Mouse (Mus musculus): ENCODE measurements at regions not wholly inside any gene's neighbourhood (a gene's known extent, or its start where the extent isn't known, plus 50 kb on each side); places are given as distances from the start of the nearest gene placed in this dataset.

DNA sequence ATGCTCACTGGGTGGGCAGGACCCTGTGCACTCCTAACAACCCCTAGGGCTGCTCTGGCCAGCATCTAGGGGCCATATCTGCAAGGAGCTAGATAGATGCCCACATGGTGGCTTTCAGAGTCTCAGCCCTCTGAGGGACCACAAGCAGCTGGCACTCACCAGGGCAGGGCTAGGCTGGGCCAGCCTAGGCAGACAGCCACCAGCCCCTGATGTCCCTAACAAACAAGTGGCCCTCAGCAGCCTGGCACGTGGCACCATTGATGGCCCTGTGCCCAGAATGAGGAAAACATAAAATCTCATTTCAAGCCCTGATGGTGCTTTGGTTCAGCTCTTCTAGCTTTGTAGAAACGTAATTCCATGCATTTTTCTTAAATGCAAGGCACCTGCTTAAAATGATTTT, 102.8 kb upstream of the Lhx1 start:
- peaks cover 94% of the 10 kb centered on the region for H3K27me3 ChIP-seq (replicated peaks)
- H3K4me2 ChIP-seq (ENCODE audit: insufficient read depth, low read depth, poor library complexity, severe bottlenecking), result no peak overlapping the region
- in situ Hi-C loops (cut with MboI; ENCODE audit: low pct_ligation_motif_present, low pct_unique_long_range_greater_than_20kb, low sequenced_read_pairs), result no loop called here
- H3K36me3 ChIP-seq (replicated peaks in 1 of 2; ENCODE audit: control insufficient read depth in 1 of 2, insufficient read depth in 1 of 2, low read length in 1 of 2), result no peaks in the 10 kb centered on the region
- TF ChIP-seq JUND (conservative IDR thresholded peaks at IDR 0.05; ENCODE audit: low read depth, low read length) (no peak), ZMIZ1 (IDR thresholded peaks at IDR 0.05; ENCODE audit: low read depth, low read length) (no peak), MEF2A (IDR thresholded peaks at IDR 0.05; ENCODE audit: borderline replicate concordance, low read depth, low read length) (no peak), RAD21 (IDR thresholded peaks at IDR 0.05; ENCODE audit: low read depth, low read length) (no peak)
- H3K27ac ChIP-seq (ENCODE audit: insufficient read depth, low read depth), result no peak overlapping the region
- dilution Hi-C loops (cut with MboI; ENCODE audit: extremely low pct_ligation_motif_present, extremely low pct_unique_long_range_greater_than_20kb, low sequenced_read_pairs), result no loop called here
- DNase-seq (ENCODE audit: extremely low read depth), result no peak
- no peak overlapping the region for H3K4me3 ChIP-seq (replicated peaks in 1 of 3; ENCODE audit: low read depth in 2 of 3, low read length in 2 of 3, poor library complexity in 1 of 3)
- no peaks in the 10 kb centered on the region for H3K9me3 ChIP-seq (replicated peaks; ENCODE audit: low read length)
- H3K79me2 ChIP-seq (replicated peaks; ENCODE audit: control insufficient read depth, extremely low read depth, insufficient read depth, poor library complexity, severe bottlenecking), result no peaks in the 10 kb centered on the region
- H3K4me1 ChIP-seq (ENCODE audit: control insufficient read depth in 1 of 2, insufficient read depth in 2 of 2), result no peaks in the 10 kb centered on the region
- H3K9ac ChIP-seq (ENCODE audit: insufficient read depth, low read depth), result no peak overlapping the region

GRCm38 (mm10) chr11:84627685-84628084, 102.3 kb upstream of the Lhx1 start:
- dilution Hi-C loops (cut with MboI; ENCODE audit: extremely low pct_ligation_motif_present, extremely low pct_unique_long_range_greater_than_20kb, low sequenced_read_pairs) (no loop called here), in situ Hi-C loops (cut with MboI; ENCODE audit: low pct_ligation_motif_present, low pct_unique_long_range_greater_than_20kb, low sequenced_read_pairs) (no loop called here)
- H3K4me3 ChIP-seq (replicated peaks in 1 of 3; ENCODE audit: low read depth in 2 of 3, low read length in 2 of 3, poor library complexity in 1 of 3), result no peak overlapping the region
- DNase-seq (ENCODE audit: extremely low read depth), result no peak
- H3K27ac ChIP-seq (ENCODE audit: insufficient read depth, low read depth), result no peak overlapping the region
- H3K27me3 ChIP-seq (replicated peaks), result peaks cover 94% of the 10 kb centered on the region
- no peak overlapping the region for H3K4me2 ChIP-seq (ENCODE audit: insufficient read depth, low read depth, poor library complexity, severe bottlenecking)
- H3K9me3 ChIP-seq (replicated peaks; ENCODE audit: low read length), result no peaks in the 10 kb centered on the region
- H3K9ac ChIP-seq (ENCODE audit: insufficient read depth, low read depth), result no peak overlapping the region
- H3K4me1 ChIP-seq (ENCODE audit: control insufficient read depth in 1 of 2, insufficient read depth in 2 of 2), result no peaks in the 10 kb centered on the region
- H3K36me3 ChIP-seq (replicated peaks in 1 of 2; ENCODE audit: control insufficient read depth in 1 of 2, insufficient read depth in 1 of 2, low read length in 1 of 2), result no peaks in the 10 kb centered on the region
- no peaks in the 10 kb centered on the region for H3K79me2 ChIP-seq (replicated peaks; ENCODE audit: control insufficient read depth, extremely low read depth, insufficient read depth, poor library complexity, severe bottlenecking)
- no peak for TF ChIP-seq SMC3 (IDR thresholded peaks at IDR 0.05; ENCODE audit: low read depth, low read length)
- no peak for TF ChIP-seq ZKSCAN1 (IDR thresholded peaks at IDR 0.05; ENCODE audit: borderline replicate concordance, low read depth, low read length)
- TF ChIP-seq POLR2AphosphoS2 (IDR thresholded peaks at IDR 0.05; ENCODE audit: low read depth, low read length), result no peak
- no peak for TF ChIP-seq CHD1 (IDR thresholded peaks at IDR 0.05; ENCODE audit: low read depth, low read length)
- no peak for TF ChIP-seq USF2 (conservative IDR thresholded peaks at IDR 0.05; ENCODE audit: low read depth, low read length)
- TF ChIP-seq HCFC1 (IDR thresholded peaks at IDR 0.05; ENCODE audit: low read depth, low read length), result no peak
- no peak for TF ChIP-seq PAX5 (IDR thresholded peaks at IDR 0.05; ENCODE audit: low read length)

DNA sequence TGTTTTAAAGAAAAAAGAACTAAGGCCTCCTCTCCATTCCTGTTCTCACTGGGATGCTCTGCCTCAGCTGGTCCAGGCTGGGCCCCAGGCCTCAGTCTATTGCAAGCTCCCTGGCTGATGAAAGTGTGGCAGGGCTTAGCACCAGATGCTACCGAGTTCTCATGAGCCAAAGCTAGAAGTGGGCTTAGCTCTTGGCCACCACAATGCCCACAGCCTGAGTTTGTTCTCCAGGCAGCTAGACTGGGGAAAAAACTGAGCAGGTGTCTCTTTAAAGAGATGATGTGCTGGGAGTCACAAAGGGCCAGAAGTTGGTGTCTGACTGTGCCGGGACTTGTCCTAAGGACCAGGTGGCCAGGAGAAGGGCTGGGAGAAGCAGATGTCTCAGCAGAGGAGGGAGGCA, 101.9 kb upstream of the Lhx1 start:
- H3K27me3 ChIP-seq (replicated peaks), result peaks cover 92% of the 10 kb centered on the region
- H3K4me1 ChIP-seq (ENCODE audit: control insufficient read depth in 1 of 2, insufficient read depth in 2 of 2), result no peaks in the 10 kb centered on the region
- TF ChIP-seq JUND (conservative IDR thresholded peaks at IDR 0.05; ENCODE audit: low read depth, low read length), result no peak
- no peak for TF ChIP-seq ETS1 (conservative IDR thresholded peaks at IDR 0.05; ENCODE audit: low read depth, low read length)
- no peak for TF ChIP-seq NRF1 (IDR thresholded peaks at IDR 0.05; ENCODE audit: low read depth, low read length)
- TF ChIP-seq ZMIZ1 (IDR thresholded peaks at IDR 0.05; ENCODE audit: low read depth, low read length), result no peak
- TF ChIP-seq RCOR1 (conservative IDR thresholded peaks at IDR 0.05; ENCODE audit: low read depth, low read length), result no peak

More for the DNA sequence above, 101.9 kb upstream of the Lhx1 start:
- Histone ChIP-seq H3K36me3 (replicated peaks in 1 of 2; ENCODE audit: control insufficient read depth in 1 of 2, insufficient read depth in 1 of 2, low read length in 1 of 2) (no peaks in the 10 kb centered on the region), H3K79me2 (replicated peaks; ENCODE audit: control insufficient read depth, extremely low read depth, insufficient read depth, poor library complexity, severe bottlenecking) (no peaks in the 10 kb centered on the region), H3K9me3 (replicated peaks; ENCODE audit: low read length) (no peaks in the 10 kb centered on the region), H3K27ac (ENCODE audit: insufficient read depth, low read depth) (no peak overlapping the region), H3K4me3 (replicated peaks in 1 of 3; ENCODE audit: low read depth in 2 of 3, low read length in 2 of 3, poor library complexity in 1 of 3) (no peak overlapping the region), H3K9ac (ENCODE audit: insufficient read depth, low read depth) (no peak overlapping the region), H3K4me2 (ENCODE audit: insufficient read depth, low read depth, poor library complexity, severe bottlenecking) (no peak overlapping the region)
- dilution Hi-C loops (cut with MboI; ENCODE audit: extremely low pct_ligation_motif_present, extremely low pct_unique_long_range_greater_than_20kb, low sequenced_read_pairs) (no loop called here), in situ Hi-C loops (cut with MboI; ENCODE audit: low pct_ligation_motif_present, low pct_unique_long_range_greater_than_20kb, low sequenced_read_pairs) (no loop called here)
- DNase-seq (ENCODE audit: extremely low read depth), result no peak

Data from CH12.LX (cell line).